ENCODE assay signal across 7 mouse cellular contexts in the genomic region with DNA sequence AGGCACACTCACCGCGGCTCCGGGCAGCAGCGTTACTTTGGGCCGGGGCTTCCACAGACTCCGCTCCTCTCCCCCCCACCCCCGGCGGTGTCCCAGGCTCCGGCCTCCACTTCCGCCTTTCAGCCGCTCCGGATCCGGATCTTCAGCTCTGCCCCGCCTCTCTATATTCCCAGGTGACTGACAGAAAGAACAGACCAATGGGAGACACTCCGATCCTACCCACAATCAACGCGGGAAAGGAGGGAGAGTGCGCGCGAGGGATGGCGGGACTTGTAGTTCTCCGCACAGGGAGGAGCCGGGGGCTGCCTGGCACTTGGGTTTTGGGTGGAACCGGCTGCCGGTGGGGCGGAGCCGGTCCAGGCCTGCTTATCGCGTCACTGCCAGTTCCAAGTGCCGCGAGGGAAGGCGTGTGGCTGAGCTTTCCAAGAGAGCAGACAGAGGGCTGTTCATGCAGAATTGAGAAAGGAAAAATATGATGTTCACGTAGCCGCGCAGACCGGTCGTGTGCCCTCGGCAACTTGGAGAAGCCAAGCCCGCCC. TPM values are rescaled to one million over a fixed set of nuclear protein-coding genes. Genes with fewer than 3 reads are reported as not detected.
DNase-seq lines count a peak whose midpoint lies in the region; ATAC-seq lines count a peak whose summit lies in the region.

Rab5c (minus strand) TSS at position 150 of the 539 bp plus-strand sequence.

- no peaks in the 10 kb centered on the region for H3K9me3 ChIP-seq in intestine, embryonic 16.5 days (ENCODE audit: control insufficient read depth, low read length)
- H3K9me3 ChIP-seq in midbrain, embryonic 11.5 days (ENCODE audit: control insufficient read depth, low read length): no peaks in the 10 kb centered on the region

- peak; percentile 99 for DNase-seq in adrenal gland, adult 8-10 months
- DNase-seq in embryo, embryonic 9.5 days (ENCODE audit: extremely low spot score): peak; percentile 99
- peak; percentile 93 to 98 for DNase-seq in gastrocnemius, postnatal 4 days (ENCODE audit: low spot score in 2 of 2)
- peak; percentile 98 to 99 for DNase-seq in left cerebral cortex, postnatal 36 days (ENCODE audit: low spot score in 2 of 2)
- DNase-seq in midbrain, embryonic 11.5 days (ENCODE audit: low spot score, missing footprints): peak; percentile 99
- DNase-seq in skeletal muscle tissue, adult 2 months (ENCODE audit: low read depth, low spot score): peak; percentile 98

- peaks cover 19% of the 10 kb centered on the region for H3K4me1 ChIP-seq in intestine, embryonic 16.5 days (ENCODE audit: control insufficient read depth, insufficient read depth, low read length)
- H3K4me1 ChIP-seq in midbrain, embryonic 11.5 days (ENCODE audit: control insufficient read depth, insufficient read depth, low read length): peaks cover 9% of the 10 kb centered on the region

- peak; percentile 100 for ATAC-seq in intestine, embryonic 16.5 days
- ATAC-seq in midbrain, embryonic 11.5 days (ENCODE audit: low FRiP score): peak; percentile 99

- intact Hi-C loops in left cerebral cortex, postnatal 36 days (cut with DNase I): no loop called here

- H3K36me3 ChIP-seq in intestine, embryonic 16.5 days (ENCODE audit: control insufficient read depth, insufficient read depth, low read length): no peaks in the 10 kb centered on the region
- H3K36me3 ChIP-seq in midbrain, embryonic 11.5 days (ENCODE audit: control insufficient read depth, insufficient read depth, low read length): no peaks in the 10 kb centered on the region

- H3K27ac ChIP-seq in intestine, embryonic 16.5 days (ENCODE audit: low read length): peak within 1 kb of the TSS; percentile 66
- peak within 1 kb of the TSS; percentile 13; the same call in 1 of the 2 replicates for H3K27ac ChIP-seq in midbrain, embryonic 11.5 days (ENCODE audit: low read depth, low read length)

- peak within 1 kb of the TSS; percentile 75 for H3K4me3 ChIP-seq in intestine, embryonic 16.5 days (ENCODE audit: low read length)
- H3K4me3 ChIP-seq in midbrain, embryonic 11.5 days (ENCODE audit: low read depth, low read length): peak within 1 kb of the TSS; percentile 94

- peak within 1 kb of the TSS; percentile 92 for H3K9ac ChIP-seq in intestine, embryonic 16.5 days (ENCODE audit: low read depth, low read length)
- H3K9ac ChIP-seq in midbrain, embryonic 11.5 days (ENCODE audit: low read length): peak within 1 kb of the TSS; percentile 96

- no peaks in the 10 kb centered on the region for H3K27me3 ChIP-seq in intestine, embryonic 16.5 days (replicated peaks; ENCODE audit: control insufficient read depth, insufficient read depth, low read length)
- no peaks in the 10 kb centered on the region for H3K27me3 ChIP-seq in midbrain, embryonic 11.5 days (ENCODE audit: control insufficient read depth, insufficient read depth, low read length)

- H3K4me2 ChIP-seq in intestine, embryonic 16.5 days (ENCODE audit: low read depth, low read length): peak within 1 kb of the TSS; percentile 81
- H3K4me2 ChIP-seq in midbrain, embryonic 11.5 days: peak within 1 kb of the TSS; percentile 84

- under 1% methylated on average over 39 of the region's 39 CpGs for WGBS in intestine, embryonic 16.5 days
- under 1% methylated on average over 39 of the region's 39 CpGs for WGBS in midbrain, embryonic 11.5 days

RNA-seq across cellular contexts. Expression of gene Rab5c, which starts in this region (rescaled TPM):
- 100 to 1,000 TPM; 183 to 210 (median 190) TPM for total RNA-seq in adrenal gland, adult 8-10 months (2022)
- 10 to 100 TPM; 76.7 to 79.7 TPM for total RNA-seq in gastrocnemius, postnatal 4 days (2021)
- polyA plus RNA-seq in intestine, embryonic 16.5 days (2015; fragmentation: Nextera tagmentation; extraction: Ambion mirVana): 41.1 and 41.6 TPM in 2 replicates
- 100 to 1,000 TPM; 138 to 156 TPM for total RNA-seq in left cerebral cortex, postnatal 36 days (2021)
- polyA plus RNA-seq in midbrain, embryonic 11.5 days (2014; fragmentation: Nextera tagmentation; extraction: Ambion mirVana): 83.6 and 85.0 TPM in 2 replicates

Comparison
In these comparisons a context has a peak if more than half of its experiments do, and no peak if none do; other contexts are left out.
1. Peak in every context shown above with its lines: DNase-seq, ATAC-seq, H3K4me3 ChIP-seq and H3K27ac ChIP-seq.